Mouse (Mus musculus): ENCODE data around the gene Cux2.

Cux2 gene

DNA sequence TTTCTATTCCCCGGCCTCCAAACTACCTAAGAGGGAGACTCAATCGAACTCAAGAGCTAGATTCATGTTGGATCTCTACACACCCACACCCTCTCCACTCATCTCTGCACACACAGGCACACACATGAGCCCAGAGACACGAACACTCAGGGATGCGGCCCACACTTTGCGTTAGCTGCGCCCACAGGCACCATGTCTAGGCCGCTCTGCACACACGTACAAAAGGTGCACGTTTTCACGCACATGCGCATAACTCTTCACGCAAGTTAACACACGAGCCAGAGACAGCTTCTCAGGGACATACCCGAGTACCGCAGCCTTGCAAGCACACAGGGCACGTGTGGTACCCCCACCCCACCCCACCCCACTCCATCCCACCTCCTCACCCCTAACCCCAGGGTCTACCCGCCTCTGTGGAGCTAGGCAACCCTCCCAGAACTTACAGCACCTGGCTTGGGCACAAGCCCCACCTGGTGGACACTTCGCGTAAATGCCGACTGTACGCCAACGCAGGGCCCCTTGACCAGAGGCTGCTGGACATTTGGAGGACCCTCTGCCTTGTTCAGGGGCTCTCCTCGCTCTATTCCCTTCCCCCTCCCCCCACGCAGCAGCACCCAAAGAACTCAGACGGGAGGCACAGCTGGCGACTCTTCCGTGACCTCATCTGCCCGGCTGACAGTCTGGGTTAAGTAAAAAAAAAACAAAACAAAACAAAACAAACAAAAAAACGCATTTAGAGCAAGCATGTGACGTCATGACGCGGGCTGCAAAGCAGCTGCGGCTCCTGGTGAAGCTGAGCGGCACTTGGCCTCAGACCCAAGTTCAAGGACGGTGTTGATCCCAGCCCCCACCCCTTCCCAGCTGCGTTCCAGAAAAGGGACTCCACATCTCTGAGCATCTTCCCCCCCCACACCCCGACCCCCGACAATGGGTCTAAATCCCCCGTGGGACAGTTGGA lies 9.4 kb upstream of the Cux2 start:
- no peak for DNase-seq (ENCODE audit: low read depth, low spot score)

DNA sequence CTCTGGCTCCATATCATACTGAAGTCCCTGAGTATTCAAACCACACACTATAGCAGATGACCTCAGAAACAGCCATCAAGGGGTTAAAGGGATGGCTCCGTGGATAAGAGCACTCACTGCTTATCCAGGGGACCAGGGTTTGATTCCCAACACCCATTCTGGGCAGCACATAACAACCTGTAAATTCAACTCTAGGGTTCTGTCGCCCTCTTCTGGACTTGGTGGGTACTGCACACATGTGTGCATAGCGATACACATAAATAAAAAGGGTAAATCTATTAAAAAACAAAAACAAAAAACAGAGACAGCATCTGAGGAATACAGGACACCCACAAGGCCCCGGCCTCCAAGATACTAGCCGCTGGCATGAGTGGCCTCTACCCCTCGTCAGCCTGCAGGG lies 7.7 kb upstream of the Cux2 start:
- DNase-seq (ENCODE audit: low read depth, low spot score): no peak

DNA sequence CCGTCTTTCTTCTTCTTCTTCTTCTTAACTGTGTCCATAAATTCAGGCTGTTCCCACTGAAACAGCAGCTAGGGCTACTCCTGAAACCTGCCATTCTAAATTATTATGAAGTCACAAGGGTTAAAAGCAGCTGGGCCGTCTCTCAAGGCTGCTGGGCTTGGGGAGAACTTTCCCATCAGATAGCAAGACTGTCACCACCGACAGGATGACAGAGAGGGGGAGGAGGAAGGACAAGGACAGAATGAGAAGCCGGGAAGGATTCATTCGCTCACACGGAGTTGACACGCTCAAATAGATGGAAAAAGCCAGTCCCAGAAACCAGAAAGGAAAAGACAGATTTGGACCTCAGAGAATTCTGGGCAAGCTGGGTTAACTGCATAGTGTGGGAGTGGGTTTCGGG lies 6.7 kb upstream of the Cux2 start:
- no peak for DNase-seq (ENCODE audit: low read depth, low spot score)

DNA sequence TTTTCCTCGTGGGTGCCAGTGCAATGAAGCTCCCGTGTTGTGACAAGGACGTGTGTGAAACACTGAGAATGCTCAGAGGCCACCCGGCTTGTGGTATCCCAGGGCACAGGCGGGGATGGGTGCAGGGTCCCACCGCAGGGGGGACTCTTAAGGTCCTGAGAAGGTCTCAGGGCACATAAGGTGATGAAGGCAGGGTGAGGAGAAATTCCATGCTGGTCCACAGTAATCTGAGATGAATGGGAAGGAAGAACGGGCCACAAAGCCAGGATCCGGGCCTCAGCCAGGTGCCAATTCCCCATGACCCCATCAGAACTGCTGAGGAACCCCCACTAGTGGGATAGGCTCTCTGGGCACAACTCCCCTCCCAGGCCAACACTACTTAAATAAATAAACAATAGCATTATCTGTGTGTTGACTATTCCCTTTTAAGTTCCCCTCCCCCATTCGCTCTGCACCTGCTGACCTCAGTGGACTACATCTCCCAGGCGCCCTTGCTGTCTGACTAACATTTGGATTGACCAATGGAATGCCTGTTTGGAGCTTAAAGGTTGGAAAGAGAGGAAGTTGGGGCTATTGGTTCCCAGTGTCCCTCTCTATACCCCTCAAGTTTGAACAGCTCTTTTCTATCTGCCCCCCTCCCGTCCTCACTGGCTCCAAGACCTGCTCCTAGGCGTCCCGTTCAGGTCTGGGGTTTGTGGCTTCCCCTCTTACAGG lies 4.4 kb upstream of the Cux2 start:
- DNase-seq (ENCODE audit: low read depth, low spot score): no peak

GRCm38 (mm10) chr5:122053587-122053986 lies 3.7 kb upstream of the Cux2 start:
- DNase-seq (ENCODE audit: low read depth, low spot score): no peak

GRCm38 (mm10) chr5:122050832-122051105 lies 867 bp upstream of the Cux2 start:
- DNase-seq (ENCODE audit: low read depth, low spot score): no peak

DNA sequence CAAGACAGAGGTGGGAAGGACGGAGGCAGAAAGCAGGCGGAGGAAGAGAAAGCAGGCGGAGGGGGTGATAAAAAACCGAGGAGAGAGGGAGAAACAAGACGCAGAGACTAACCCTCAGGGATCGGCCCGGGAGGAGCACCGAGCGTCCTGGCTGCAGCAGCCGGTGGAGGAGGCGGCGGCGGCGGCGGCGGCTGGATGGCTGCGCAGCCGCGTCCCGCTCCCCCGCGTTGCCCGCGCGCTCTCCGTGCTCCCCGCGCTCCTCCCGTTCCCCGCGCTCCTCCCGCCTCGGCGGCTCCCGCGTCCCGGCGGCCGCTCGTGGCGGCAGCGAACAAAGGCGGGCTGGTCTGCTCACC lies 262 bp downstream of the Cux2 start:
- no peak for DNase-seq (ENCODE audit: low read depth, low spot score)

DNA sequence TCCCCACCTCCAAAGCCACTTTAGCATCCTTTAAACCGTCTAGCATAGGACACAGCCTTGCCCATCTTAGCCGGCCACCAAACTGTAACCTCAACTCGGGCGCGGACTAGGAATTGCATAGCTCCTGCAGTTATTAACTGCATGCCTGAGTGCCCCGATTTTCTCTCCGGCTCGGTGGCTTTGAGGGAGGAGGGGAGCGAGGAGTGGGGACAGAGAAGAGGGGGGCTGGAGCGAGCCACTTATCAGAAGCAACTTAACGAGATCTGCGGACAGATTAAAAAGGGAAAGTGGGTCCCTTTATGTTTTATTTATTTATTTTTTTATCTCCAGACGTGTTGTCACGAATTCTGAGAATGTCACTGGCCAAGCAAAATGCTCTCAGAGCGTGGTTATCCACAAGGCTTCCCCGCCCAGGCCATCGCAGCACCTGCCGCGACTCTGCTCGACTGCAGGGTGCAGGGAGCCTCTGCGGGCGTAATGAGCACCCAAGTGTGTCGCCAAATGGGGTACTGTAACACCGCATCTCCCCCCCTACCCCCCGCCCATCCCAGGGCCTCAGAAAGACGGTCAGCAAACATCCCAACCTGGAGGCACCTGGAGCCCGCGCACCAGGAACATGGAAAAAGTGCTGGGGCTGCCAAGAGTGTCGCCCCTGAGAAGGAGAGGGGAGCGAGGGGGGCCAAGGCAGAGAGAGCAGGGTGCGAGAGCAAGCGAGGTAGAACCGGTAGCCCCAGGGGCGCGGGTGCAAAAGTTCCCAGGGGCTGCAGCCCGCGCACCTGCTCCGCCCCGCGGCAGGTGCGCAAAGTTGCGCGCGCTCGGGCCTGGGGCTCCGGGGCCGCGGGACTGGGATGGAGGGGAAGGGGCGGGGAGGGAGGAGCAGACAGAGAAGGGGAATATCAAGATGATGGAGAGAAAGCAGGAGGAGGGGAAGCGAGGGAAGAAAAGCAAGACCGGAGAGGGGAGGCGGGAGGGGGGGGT lies 927 bp downstream of the Cux2 start:
- no peak for DNase-seq (ENCODE audit: low read depth, low spot score)

- DNase-seq (ENCODE audit: low read depth, low spot score): no peak
These were observed 1.6 kb downstream of the Cux2 start for GRCm38 (mm10) chr5:122048252-122048651.

DNA sequence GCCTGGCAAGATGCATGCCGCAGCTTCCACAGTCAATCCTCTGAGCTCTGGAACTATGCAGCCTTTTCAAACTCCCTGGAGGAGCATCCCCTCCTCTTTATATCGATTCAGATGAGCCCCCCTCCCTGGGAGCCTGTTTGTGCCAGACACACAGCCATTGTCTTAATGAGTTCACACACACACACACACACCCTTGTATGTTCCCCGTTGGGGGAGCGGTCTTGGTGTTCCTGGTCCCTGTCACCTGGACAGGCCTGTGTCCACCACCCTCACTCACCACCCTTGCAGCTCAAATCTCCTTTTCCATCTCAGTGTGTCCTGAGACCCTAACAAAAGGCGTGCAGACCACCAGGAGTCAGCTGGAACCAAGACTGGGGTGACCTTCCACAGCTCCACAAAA lies 2.1 kb downstream of the Cux2 start:
- no peak for DNase-seq (ENCODE audit: low read depth, low spot score)

DNA sequence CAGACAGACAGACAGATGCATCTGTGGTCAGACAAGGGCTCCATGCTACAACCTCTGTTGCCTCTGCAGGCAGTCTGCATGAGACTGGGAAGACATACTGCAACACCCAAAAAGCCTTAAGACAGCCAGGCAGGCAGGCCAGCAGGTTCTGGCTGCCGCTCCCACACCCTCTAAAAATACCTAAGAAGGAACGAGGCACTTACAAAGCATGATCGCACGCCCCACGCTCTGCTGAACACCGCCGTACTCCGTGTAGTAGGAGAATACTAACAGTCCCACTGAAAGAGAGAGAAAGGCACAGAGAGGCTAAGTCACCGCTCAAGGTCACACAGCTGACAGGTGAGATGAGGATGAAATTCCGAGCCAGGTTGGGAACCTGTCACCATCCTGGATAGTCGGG lies 6.3 kb downstream of the Cux2 start:
- DNase-seq (ENCODE audit: low read depth, low spot score): no peak

DNA sequence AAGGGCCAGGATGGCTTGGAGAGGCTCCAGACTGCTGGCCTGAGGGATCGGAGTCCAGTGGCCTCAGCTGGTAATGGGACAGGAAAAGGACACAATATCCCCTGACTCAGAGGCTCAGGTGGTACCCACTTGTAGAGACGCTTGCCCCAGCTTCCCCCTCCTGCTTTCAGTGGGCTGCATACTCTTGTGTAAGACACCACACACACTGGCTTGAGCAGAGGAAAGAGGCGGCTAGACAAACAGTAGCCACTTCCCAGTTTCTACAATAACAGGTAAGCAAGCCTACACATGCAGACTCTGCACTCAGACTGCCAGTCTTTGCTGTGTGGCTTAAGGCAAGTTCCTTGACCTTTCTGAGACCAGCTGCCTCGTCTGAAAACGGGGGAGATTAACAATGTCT lies 14.6 kb downstream of the Cux2 start:
- no peak for DNase-seq (ENCODE audit: low read depth, low spot score)

GRCm38 (mm10) chr5:122033167-122033478 lies 16.8 kb downstream of the Cux2 start:
- no peak for DNase-seq (ENCODE audit: low read depth, low spot score)

DNA sequence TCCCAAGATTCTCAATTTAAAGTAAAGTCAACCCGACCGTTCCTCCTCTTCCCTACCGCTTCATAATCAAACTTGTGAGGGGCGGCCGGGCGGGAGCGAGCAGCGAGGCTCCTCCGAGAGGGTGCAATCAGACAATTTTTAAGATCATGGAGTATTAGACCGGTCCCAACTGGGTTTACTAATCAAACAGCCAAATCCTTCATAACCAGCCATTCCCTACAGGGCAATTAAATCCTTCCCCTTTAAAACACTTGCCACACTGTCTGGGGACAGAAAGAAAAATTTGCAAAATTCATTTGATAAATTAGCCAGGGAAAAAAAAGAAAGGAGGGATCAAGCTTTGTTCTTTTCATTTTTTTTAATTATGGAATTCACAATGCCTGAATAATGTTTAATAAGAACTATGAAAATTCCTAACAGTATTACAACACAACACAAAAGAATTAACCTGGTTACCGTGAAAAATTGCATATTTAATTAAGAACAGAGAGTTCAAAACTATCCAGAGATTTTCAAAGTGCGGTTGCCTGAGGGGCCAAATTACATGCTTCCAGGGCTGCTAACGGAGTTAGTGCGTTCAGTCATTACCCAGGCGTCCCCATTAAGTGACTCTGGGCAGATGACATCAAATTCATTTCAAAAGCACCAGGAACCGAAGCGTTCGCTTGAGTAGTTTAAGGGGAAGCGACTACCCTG lies 17.3 kb downstream of the Cux2 start:
- DNase-seq (ENCODE audit: low read depth, low spot score): no peak

DNA sequence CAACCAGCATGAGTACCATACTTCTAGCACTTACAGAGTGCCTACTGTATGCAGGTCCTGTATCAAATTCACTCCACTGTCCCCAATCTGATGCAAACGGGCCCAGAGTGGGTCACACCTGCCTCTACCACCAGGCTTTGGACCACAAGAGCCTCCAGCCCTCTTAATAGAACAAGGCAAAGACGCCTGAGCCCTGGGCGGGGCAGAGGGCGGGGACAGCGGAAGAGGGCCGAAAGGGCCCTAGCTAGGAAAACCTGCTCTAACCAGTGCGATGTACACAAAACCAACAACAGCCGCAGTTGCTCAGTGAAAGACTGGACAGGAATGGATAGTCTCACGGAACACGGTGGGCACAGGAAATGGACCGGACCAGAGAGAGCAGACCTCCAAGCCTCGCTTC lies 18.8 kb downstream of the Cux2 start:
- no peak for DNase-seq (ENCODE audit: low read depth, low spot score)

DNA sequence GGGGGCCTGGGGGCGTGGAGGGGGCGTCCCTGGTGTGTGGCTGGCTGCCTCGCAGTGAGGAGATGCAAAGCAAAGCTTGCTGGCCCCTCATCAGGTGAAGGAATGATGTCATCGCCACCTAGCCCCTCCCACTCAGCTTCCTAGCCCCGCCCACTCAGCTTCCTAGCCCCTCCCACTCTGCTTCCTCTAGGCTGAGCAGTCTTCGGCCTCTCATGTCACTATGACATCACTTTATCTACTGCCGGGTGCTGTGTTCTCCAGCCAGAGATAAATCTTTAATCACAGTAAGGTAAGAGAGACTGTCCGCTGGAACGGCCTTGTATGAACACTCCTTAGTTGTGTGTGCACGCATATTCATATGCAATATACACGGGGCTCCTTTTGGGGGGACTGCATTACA lies 19.3 kb downstream of the Cux2 start:
- DNase-seq (ENCODE audit: low read depth, low spot score): no peak

GRCm38 (mm10) chr5:122026771-122027170 lies 23.1 kb downstream of the Cux2 start:
- no peak for DNase-seq (ENCODE audit: low read depth, low spot score)

GRCm38 (mm10) chr5:122026284-122026683 lies 23.6 kb downstream of the Cux2 start:
- DNase-seq (ENCODE audit: low read depth, low spot score): no peak

DNA sequence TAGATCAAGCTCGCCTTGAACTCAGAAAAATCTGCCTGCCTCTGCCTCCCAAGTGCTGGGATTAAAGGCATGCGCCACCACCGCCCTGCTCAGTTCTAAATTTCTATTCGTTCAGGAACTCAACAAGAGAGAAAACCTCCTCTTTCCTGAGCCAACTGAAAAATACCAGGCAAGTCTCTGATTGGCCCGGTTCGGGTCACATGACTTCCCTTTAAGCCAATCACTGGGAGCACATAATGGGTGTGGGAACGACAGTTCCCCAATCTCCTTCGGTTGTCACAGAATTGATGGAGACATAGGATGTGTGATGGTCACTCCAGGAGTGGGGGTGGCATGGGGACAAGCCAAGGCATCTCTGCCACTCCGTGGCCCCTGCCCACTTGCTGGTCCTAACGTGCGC lies 24.8 kb downstream of the Cux2 start:
- DNase-seq (ENCODE audit: low read depth, low spot score): no peak

GRCm38 (mm10) chr5:122019288-122019687 lies 30.6 kb downstream of the Cux2 start:
- no peak for DNase-seq (ENCODE audit: low read depth, low spot score)

GRCm38 (mm10) chr5:122017778-122018177 lies 32.1 kb downstream of the Cux2 start:
- no peak for DNase-seq (ENCODE audit: low read depth, low spot score)

DNA sequence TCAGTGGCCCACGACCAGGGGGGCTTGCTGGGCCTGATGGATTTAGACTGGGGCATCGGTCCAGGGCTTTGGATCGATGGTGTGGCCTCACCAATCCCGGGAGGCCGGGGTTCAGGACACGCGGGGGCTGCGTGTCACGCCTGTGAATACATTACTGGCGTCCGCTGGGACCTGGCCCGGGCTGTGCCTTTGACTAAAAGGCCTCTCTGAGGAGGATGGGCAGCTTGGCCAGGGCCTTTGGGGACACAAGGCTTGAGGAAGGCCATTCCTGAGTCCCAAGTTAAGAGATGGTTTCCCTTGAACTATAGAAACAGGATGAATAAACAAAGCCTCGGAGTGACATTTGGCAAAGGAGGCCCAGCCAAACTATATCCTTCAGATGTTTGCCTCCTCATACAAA lies 32.6 kb downstream of the Cux2 start:
- DNase-seq (ENCODE audit: low read depth, low spot score): no peak

Measured in WW6 (cell line).